Mouse (Mus musculus): ENCODE measurements around the gene Il13. TPM values are rescaled to one million over a fixed set of nuclear protein-coding genes. Genes with fewer than 3 reads are reported as not detected.

Gene Il13
- polyA plus RNA-seq, 1 experiment from 2014 or later, result not detected

- no peak overlapping the region for H3K9ac ChIP-seq
- peaks cover 24% of the 10 kb centered on the region for H3K4me1 ChIP-seq (replicated peaks)
- H3K4me3 ChIP-seq, result no peak overlapping the region
- H3K27ac ChIP-seq, result peak overlapping the region; percentile 35; the same call in 1 of the 2 replicates
- H3K9me3 ChIP-seq (replicated peaks), result no peaks in the 10 kb centered on the region
- peaks cover 17% of the 10 kb centered on the region; the same call in 1 of the 2 replicates for H3K36me3 ChIP-seq
- H3K4me2 ChIP-seq, result peak overlapping the region; percentile 7; the same call in 1 of the 2 replicates
- 24% methylated on average over 5 of the region's 5 CpGs for WGBS
- ATAC-seq (replicated peaks; ENCODE audit: insufficient number of reproducible peaks, insufficient read depth, low FRiP score, low read depth), result peak; percentile 89
- H3K27me3 ChIP-seq, result no peaks in the 10 kb centered on the region
Measured at GRCm38 (mm10) chr11:53655043-53655442, 20.5 kb upstream of the Il13 start.

GRCm38 (mm10) chr11:53652427-53652826, 17.9 kb upstream of the Il13 start:
- no peak for ATAC-seq (replicated peaks; ENCODE audit: insufficient number of reproducible peaks, insufficient read depth, low FRiP score, low read depth)
- H3K27me3 ChIP-seq, result no peaks in the 10 kb centered on the region
- H3K27ac ChIP-seq, result no peak overlapping the region
- no peaks in the 10 kb centered on the region for H3K9me3 ChIP-seq (replicated peaks)
- H3K9ac ChIP-seq, result no peak overlapping the region
- peaks cover 19% of the 10 kb centered on the region for H3K4me1 ChIP-seq (replicated peaks)
- H3K36me3 ChIP-seq, result peaks cover 17% of the 10 kb centered on the region; the same call in 1 of the 2 replicates
- H3K4me2 ChIP-seq, result no peak overlapping the region
- WGBS, result 80% methylated on average over 2 of the region's 2 CpGs
- no peak overlapping the region for H3K4me3 ChIP-seq

- no peak overlapping the region for H3K9ac ChIP-seq
- WGBS, result 80% methylated on average over 4 of the region's 4 CpGs
Measured at GRCm38 (mm10) chr11:53651441-53651840, 16.9 kb upstream of the Il13 start.

DNA sequence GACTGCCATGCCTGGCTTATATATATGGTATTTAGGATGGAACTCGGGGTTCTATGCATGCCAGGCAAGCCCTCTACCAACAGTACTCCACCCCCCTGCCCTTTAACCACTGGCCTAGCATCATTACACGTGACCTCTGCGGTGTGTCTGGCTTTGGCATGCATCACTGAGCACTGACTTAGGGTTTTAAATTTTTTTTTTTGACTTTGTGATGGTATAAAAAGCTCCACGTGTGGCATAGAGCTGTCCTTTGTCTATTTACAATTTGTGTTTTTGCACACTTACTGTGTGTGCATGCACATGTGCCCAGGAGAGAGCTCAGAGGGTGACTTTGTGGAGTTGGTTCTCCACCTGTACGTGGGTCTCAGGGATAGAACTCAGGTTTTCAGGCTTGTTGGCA, 9.5 kb upstream of the Il13 start:
- Histone ChIP-seq H3K4me1 (replicated peaks) (peaks cover 4% of the 10 kb centered on the region; the same call in 1 of the 2 replicates), H3K36me3 (no peaks in the 10 kb centered on the region), H3K27me3 (no peaks in the 10 kb centered on the region), H3K4me3 (no peak overlapping the region), H3K27ac (no peak overlapping the region), H3K9me3 (replicated peaks) (no peaks in the 10 kb centered on the region), H3K4me2 (no peak overlapping the region), H3K9ac (no peak overlapping the region)
- WGBS, result 75% methylated on average over 5 of the region's 5 CpGs
- no peak for ATAC-seq (replicated peaks; ENCODE audit: insufficient number of reproducible peaks, insufficient read depth, low FRiP score, low read depth)

More at GRCm38 (mm10) chr11:53651441-53651840, 16.9 kb upstream of the Il13 start:
- no peak for ATAC-seq (replicated peaks; ENCODE audit: insufficient number of reproducible peaks, insufficient read depth, low FRiP score, low read depth)
- Histone ChIP-seq H3K4me3 (no peak overlapping the region), H3K27me3 (no peaks in the 10 kb centered on the region), H3K27ac (no peak overlapping the region), H3K9me3 (replicated peaks) (no peaks in the 10 kb centered on the region), H3K4me1 (replicated peaks) (peaks cover 11% of the 10 kb centered on the region), H3K36me3 (peaks cover 17% of the 10 kb centered on the region; the same call in 1 of the 2 replicates), H3K4me2 (no peak overlapping the region)

DNA sequence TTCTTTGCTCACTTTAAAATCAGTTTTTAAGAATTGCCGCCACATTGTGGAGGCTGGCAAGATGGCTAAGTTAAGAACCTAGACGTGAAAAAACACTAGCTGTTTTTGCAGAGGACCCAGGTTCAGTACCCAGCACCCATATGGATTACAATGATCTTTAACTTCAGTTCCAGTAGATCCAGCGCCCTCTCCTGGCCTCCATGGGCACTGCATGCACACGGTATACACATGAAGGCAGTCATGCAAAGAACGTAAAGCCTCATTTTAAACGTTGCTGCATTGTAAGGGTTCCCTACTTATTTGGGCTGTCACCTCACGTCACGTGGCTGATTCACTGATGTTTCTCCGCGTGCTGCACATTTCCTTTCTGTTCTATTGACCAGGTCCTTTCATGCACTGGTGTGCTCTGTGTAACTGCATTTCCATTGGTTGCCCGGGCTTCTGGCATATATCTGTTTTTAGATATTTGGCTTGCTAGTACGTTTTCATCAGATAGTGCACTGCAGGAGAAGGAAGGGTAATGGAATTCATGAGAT, 8.3 kb upstream of the Il13 start:
- H3K27me3 ChIP-seq, result no peaks in the 10 kb centered on the region
- peaks cover 4% of the 10 kb centered on the region; the same call in 1 of the 2 replicates for H3K4me1 ChIP-seq (replicated peaks)
- no peak overlapping the region for H3K27ac ChIP-seq
- no peak overlapping the region for H3K9ac ChIP-seq
- no peak for ATAC-seq (replicated peaks; ENCODE audit: insufficient number of reproducible peaks, insufficient read depth, low FRiP score, low read depth)
- no peak overlapping the region for H3K4me3 ChIP-seq
- H3K4me2 ChIP-seq, result no peak overlapping the region
- no peaks in the 10 kb centered on the region for H3K36me3 ChIP-seq
- H3K9me3 ChIP-seq (replicated peaks), result no peaks in the 10 kb centered on the region
- WGBS, result 65% methylated on average over 12 of the region's 12 CpGs

DNA sequence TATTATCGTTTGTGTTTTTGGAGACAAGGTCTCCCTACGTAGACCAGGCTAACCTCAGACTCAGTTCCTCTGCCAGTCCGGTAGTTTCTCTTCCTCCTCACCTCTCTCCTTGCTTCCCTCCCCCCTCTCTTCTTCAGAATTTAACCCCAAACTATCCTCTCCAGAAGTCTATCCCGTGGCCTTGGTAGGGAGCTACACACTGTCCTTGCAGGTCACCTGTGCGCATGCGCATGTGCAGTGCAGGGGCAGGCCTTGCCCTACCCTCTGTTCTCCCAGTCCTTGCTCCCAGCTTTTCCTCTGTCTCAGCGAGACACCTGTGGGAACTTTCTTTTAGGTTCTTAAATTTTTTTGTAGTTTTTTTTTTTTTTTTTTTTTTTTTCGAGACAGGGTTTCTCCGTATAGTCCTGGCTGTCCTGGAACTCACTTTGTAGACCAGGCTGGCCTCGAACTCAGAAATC, 3.3 kb upstream of the Il13 start:
- 82% methylated on average over 10 of the region's 10 CpGs for WGBS
- Histone ChIP-seq H3K4me3 (no peak overlapping the region), H3K36me3 (no peaks in the 10 kb centered on the region), H3K27me3 (peaks cover 17% of the 10 kb centered on the region), H3K9me3 (replicated peaks) (no peaks in the 10 kb centered on the region), H3K4me1 (replicated peaks) (peaks cover 16% of the 10 kb centered on the region), H3K4me2 (no peak overlapping the region), H3K9ac (no peak overlapping the region), H3K27ac (no peak overlapping the region)
- no peak for ATAC-seq (replicated peaks; ENCODE audit: insufficient number of reproducible peaks, insufficient read depth, low FRiP score, low read depth)

DNA sequence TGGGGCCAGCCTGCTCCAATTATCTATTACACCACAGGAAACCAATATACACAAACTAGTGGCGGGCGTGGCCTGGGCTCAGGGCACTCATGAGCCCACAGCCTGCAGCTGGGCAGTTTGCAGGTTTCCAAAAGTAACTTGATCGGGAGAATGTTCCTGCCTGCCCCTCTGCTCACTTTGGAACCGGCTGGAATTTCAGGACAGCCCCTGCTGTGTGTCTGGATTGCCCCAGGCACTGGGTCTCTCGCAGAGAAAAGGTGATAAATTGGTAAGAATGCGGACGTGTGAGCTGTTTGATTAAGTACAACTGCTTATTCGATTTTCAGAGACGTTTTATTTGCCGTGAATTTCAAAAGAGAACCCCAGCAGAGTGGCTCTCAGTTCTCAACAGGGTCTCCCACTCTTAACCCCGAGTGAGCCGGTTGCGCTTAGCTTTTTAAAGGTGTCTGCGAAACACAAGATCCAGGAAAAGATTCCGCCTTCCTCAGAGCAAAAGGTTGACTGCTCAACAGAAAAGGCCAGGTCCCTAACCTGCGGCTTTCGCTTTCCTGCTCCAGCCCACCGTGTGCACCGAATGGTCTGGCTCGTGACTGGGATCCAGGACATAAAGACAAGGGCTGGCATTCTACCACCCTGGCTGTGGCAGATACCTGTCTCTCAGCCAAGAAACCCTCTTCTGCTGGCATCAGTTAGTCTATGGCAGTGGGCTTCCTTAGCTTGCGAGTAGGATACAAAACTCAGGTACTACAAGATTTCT, 2.7 kb upstream of the Il13 start:
- no peak overlapping the region for H3K9ac ChIP-seq
- H3K36me3 ChIP-seq, result no peaks in the 10 kb centered on the region
- no peak overlapping the region for H3K4me3 ChIP-seq
- H3K4me1 ChIP-seq (replicated peaks), result peaks cover 16% of the 10 kb centered on the region
- ATAC-seq (replicated peaks; ENCODE audit: insufficient number of reproducible peaks, insufficient read depth, low FRiP score, low read depth), result no peak
- WGBS, result 25% methylated on average over 21 of the region's 21 CpGs
- peaks cover 17% of the 10 kb centered on the region for H3K27me3 ChIP-seq
- no peaks in the 10 kb centered on the region for H3K9me3 ChIP-seq (replicated peaks)
- H3K4me2 ChIP-seq, result peak overlapping the region; percentile 35
- H3K27ac ChIP-seq, result no peak overlapping the region

GRCm38 (mm10) chr11:53636183-53636646, 1.7 kb upstream of the Il13 start:
- 2% methylated on average over 39 of the region's 40 CpGs for WGBS
- Histone ChIP-seq H3K27ac (no peak overlapping the region), H3K36me3 (no peaks in the 10 kb centered on the region), H3K4me3 (peak overlapping the region; percentile 48), H3K4me1 (replicated peaks) (peaks cover 16% of the 10 kb centered on the region), H3K9ac (0 out of 2 replicates have a peak overlapping the region, but pooled peaks have one; percentile 4), H3K9me3 (replicated peaks) (no peaks in the 10 kb centered on the region), H3K27me3 (peaks cover 17% of the 10 kb centered on the region), H3K4me2 (peak overlapping the region; percentile 81)
- ATAC-seq (replicated peaks; ENCODE audit: insufficient number of reproducible peaks, insufficient read depth, low FRiP score, low read depth), result no peak

- Histone ChIP-seq H3K9ac (0 out of 2 replicates have a peak overlapping the region, but pooled peaks have one; percentile 4), H3K4me1 (replicated peaks) (peaks cover 16% of the 10 kb centered on the region), H3K4me3 (peak overlapping the region; percentile 48), H3K27me3 (peaks cover 17% of the 10 kb centered on the region), H3K36me3 (no peaks in the 10 kb centered on the region), H3K4me2 (peak overlapping the region; percentile 81), H3K9me3 (replicated peaks) (no peaks in the 10 kb centered on the region), H3K27ac (no peak overlapping the region)
- ATAC-seq (replicated peaks; ENCODE audit: insufficient number of reproducible peaks, insufficient read depth, low FRiP score, low read depth), result no peak
- 50% methylated on average over 9 of the region's 9 CpGs for WGBS
Measured at GRCm38 (mm10) chr11:53635590-53636182, 1.2 kb upstream of the Il13 start.

- no peaks in the 10 kb centered on the region for H3K9me3 ChIP-seq (replicated peaks)
- H3K36me3 ChIP-seq, result no peaks in the 10 kb centered on the region
- no peak overlapping the region for H3K9ac ChIP-seq
- H3K27ac ChIP-seq, result no peak overlapping the region
- H3K4me2 ChIP-seq, result no peak overlapping the region
- H3K4me3 ChIP-seq, result no peak overlapping the region
- peaks cover 16% of the 10 kb centered on the region for H3K4me1 ChIP-seq (replicated peaks)
- WGBS, result 82% methylated on average over 7 of the region's 7 CpGs
- ATAC-seq (replicated peaks; ENCODE audit: insufficient number of reproducible peaks, insufficient read depth, low FRiP score, low read depth), result no peak
- H3K27me3 ChIP-seq, result peaks cover 17% of the 10 kb centered on the region
Measured at GRCm38 (mm10) chr11:53633644-53634043, 858 bp downstream of the Il13 start.

DNA sequence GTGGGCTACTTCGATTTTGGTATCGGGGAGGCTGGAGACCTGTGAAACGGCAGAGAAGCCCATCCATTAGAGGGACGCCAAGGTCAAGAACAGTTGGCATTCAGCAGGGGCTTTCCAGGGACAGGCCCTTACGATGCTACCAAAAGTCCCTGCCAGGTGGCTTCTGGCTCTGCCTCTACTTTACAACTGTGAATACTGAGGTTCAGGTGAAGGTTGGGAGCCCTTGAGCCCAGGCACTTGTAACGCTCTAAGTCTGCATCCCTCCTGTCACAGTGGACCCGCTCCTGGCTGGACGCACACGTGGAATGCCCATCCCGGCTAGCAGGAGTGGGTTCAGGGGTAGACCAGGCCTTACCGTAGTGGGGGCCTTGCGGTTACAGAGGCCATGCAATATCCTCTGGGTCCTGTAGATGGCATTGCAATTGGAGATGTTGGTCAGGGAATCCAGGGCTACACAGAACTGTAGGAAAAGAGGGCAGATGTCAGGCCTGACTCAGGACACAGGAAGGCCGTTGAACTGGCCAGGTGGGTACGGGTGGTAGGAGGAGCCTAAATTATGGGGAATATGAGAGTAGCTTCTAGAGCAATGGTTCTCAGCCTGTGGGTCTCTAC, 2.3 kb downstream of the Il13 start:
- no peak overlapping the region for H3K4me2 ChIP-seq
- no peak overlapping the region for H3K27ac ChIP-seq
- peaks cover 17% of the 10 kb centered on the region for H3K27me3 ChIP-seq
- H3K4me3 ChIP-seq, result no peak overlapping the region
- 70% methylated on average over 14 of the region's 14 CpGs for WGBS
- H3K9ac ChIP-seq, result no peak overlapping the region
- no peaks in the 10 kb centered on the region for H3K36me3 ChIP-seq
- ATAC-seq (replicated peaks; ENCODE audit: insufficient number of reproducible peaks, insufficient read depth, low FRiP score, low read depth), result no peak
- peaks cover 13% of the 10 kb centered on the region for H3K4me1 ChIP-seq (replicated peaks)
- H3K9me3 ChIP-seq (replicated peaks), result no peaks in the 10 kb centered on the region
